Comparison of ENCODE assay signal across 14 mouse cellular contexts in the genomic region with DNA sequence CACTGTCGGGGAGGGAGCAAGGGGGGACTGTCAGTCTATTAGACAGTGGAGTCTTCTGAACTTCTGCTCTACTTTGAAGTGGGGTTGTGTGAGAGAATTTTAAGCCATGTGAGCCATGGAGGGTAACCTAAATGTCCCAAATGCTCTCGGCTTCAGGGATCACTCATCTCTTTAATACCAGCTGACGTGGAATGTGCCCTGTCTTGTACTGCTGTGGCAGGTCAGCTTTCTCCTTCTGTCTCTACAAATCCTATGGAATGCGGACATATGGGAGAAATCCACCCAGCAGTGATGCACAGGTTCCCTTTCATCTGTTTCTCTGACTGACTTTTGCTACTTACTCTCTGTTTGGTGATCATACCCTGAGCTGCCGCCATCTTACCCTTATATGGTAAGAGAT.
"Had no signal": no experiment of that assay in that cellular context is flagged by ENCODE, and none has a peak within 500 bp of the region (broad histone marks: within the 10 kb centered on the region; RNA-seq: fewer than 3 reads in every experiment).

No protein-coding gene starts in this region.

- H3K9ac ChIP-seq: kidney, embryonic 15.5 days; liver, embryonic 12.5 days; midbrain, embryonic 15.5 days; neural tube, embryonic 13.5 days had no signal

- H3K4me1 ChIP-seq: kidney, embryonic 15.5 days; liver, embryonic 12.5 days; megakaryocyte, embryonic 14.5 days; midbrain, embryonic 15.5 days had no signal

- H3K4me3 ChIP-seq: kidney, embryonic 15.5 days; liver, embryonic 12.5 days; megakaryocyte, embryonic 14.5 days; midbrain, embryonic 15.5 days; neural tube, embryonic 13.5 days had no signal

- H3K36me3 ChIP-seq: kidney, embryonic 15.5 days; liver, embryonic 12.5 days; midbrain, embryonic 15.5 days; neural tube, embryonic 13.5 days had no signal

- H3K27ac ChIP-seq: kidney, embryonic 15.5 days; liver, embryonic 12.5 days; macrophage; midbrain, embryonic 15.5 days; neural tube, embryonic 13.5 days had no signal

- H3K27me3 ChIP-seq: kidney, embryonic 15.5 days; liver, embryonic 12.5 days; megakaryocyte, embryonic 14.5 days; midbrain, embryonic 15.5 days; neural tube, embryonic 13.5 days had no signal

- ATAC-seq: liver, embryonic 12.5 days; midbrain, embryonic 15.5 days had no signal

- H3K9me3 ChIP-seq: kidney, embryonic 15.5 days; liver, embryonic 12.5 days; midbrain, embryonic 15.5 days; neural tube, embryonic 13.5 days had no signal

- H3K4me2 ChIP-seq: kidney, embryonic 15.5 days; liver, embryonic 12.5 days; midbrain, embryonic 11.5 days; midbrain, embryonic 15.5 days; neural tube, embryonic 13.5 days had no signal

- DNase-seq: kidney, adult 2 months; kidney, postnatal 14 days; lung, postnatal 14 days; retina, postnatal 1 day; right cerebral cortex, postnatal 4 days; thymus, adult 18-20 months; thymus, postnatal 14 days had no signal
